Mouse (Mus musculus) olfactory bulb, adult 2 months (tissue): ENCODE measurements around the gene Cbfa2t2.

ENCODE experiments used
- CTCF ChIP-seq: fragments of 200-500 bp; IDR thresholded peaks from 2 replicates; pipeline ENCODE4 v1.5.1; 2012; ENCODE audit warnings: low read depth, mild to moderate bottlenecking, low read length, moderate library complexity; ENCODE audit not compliant: insufficient read depth
- POLR2A ChIP-seq: fragments of 200-500 bp; IDR thresholded peaks from 2 replicates; pipeline ENCODE4 v1.6.1; 2012; ENCODE audit warnings: mild to moderate bottlenecking, low read depth, low read length, moderate library complexity; ENCODE audit not compliant: insufficient read depth

GRCm38 (mm10) chr2:154521449-154521848 is 85.2 kb downstream of the Cbfa2t2 start:
- TF ChIP-seq CTCF (no peak), POLR2A (no peak)
